Mouse (Mus musculus) hindbrain, embryonic 10.5 days (tissue): ENCODE measurements around the gene Gm5346. TPM values are rescaled to one million over a fixed set of nuclear protein-coding genes. Genes with fewer than 3 reads are reported as not detected.
"Not testable (repeated sequence)": the region's sequence is repeated elsewhere in the genome, so short reads cannot be mapped to it uniquely, and the experiment has no call there.

Source experiments
- DNase-seq: peaks from one replicate; pipeline ENCODE4 v3.0.0-alpha.2; 2017; ENCODE audit warnings: low spot score
- H3K27ac ChIP-seq: fragments of 300-500 bp; sonication (generic); 2 replicates; pipeline ENCODE4 v1.5.1; 2016; ENCODE audit warnings: mild to moderate bottlenecking, moderate library complexity
- H3K27me3 ChIP-seq: fragments of 300-500 bp; sonication (generic); 2 replicates; pipeline ENCODE4 v1.6.1; 2016; ENCODE audit warnings: mild to moderate bottlenecking; ENCODE audit not compliant: poor library complexity, insufficient read depth, severe bottlenecking
- H3K36me3 ChIP-seq: fragments of 300-500 bp; sonication (generic); 2 replicates; pipeline ENCODE4 v1.6.1; 2016; ENCODE audit warnings: mild to moderate bottlenecking, moderate library complexity
- H3K4me1 ChIP-seq: fragments of 300-500 bp; sonication (generic); replicated peaks from 2 replicates; pipeline ENCODE4 v1.6.1; 2016; ENCODE audit warnings: mild to moderate bottlenecking
- H3K4me3 ChIP-seq: fragments of 300-500 bp; sonication (generic); 2 replicates; pipeline ENCODE4 v1.5.1; 2016; ENCODE audit warnings: mild to moderate bottlenecking, moderate library complexity
- H3K9me3 ChIP-seq: fragments of 300-500 bp; sonication (generic); 2 replicates; pipeline ENCODE4 v1.6.1; 2016; ENCODE audit warnings: mild to moderate bottlenecking, moderate library complexity
- WGBS: fragments of 180-500 bp; shearing (Covaris S2); methylation state at CpG from one replicate; pipeline ENCODE4 v1.1.7; 2016; 5-methylcytosine and 5-hydroxymethylcytosine counted together
- polyA plus RNA-seq: library from polyadenylated mRNA; unstranded; fragments of >200 nt; fragmentation: Nextera tagmentation; extraction: Ambion mirVana; gene quantifications from 2 replicates; pipeline ENCODE4 v1.2.1, GENCODE M21; 2016

The Gm5346 gene
- polyA plus RNA-seq, result not detected in 2 replicates

- WGBS, result 92% methylated on average over 3 of the region's 3 CpGs
- no peak for DNase-seq
- no peak within 1 kb of the TSS for H3K4me3 ChIP-seq
- no peak within 1 kb of the TSS for H3K27ac ChIP-seq
- no peaks in the 10 kb centered on the region for H3K4me1 ChIP-seq
- no peaks in the 10 kb centered on the region for H3K27me3 ChIP-seq
- no peaks in the 10 kb centered on the region for H3K9me3 ChIP-seq
- no peaks in the 10 kb centered on the region for H3K36me3 ChIP-seq
Measured at GRCm38 (mm10) chr8:43627176-43627575, at the start of gene Gm5346. Gene Gm5346 (minus strand): TSS chr8:43627276.

GRCm38 (mm10) chr8:43616046-43616445 lies 11.0 kb downstream of the Gm5346 start:
- no peaks in the 10 kb centered on the region for H3K9me3 ChIP-seq
- DNase-seq, result no peak
- H3K27ac ChIP-seq, result no peak overlapping the region
- no peak overlapping the region for H3K4me3 ChIP-seq
- no peaks in the 10 kb centered on the region for H3K27me3 ChIP-seq
- no peaks in the 10 kb centered on the region for H3K36me3 ChIP-seq
- WGBS, result 87% methylated on average over 1 of the region's 1 CpGs
- no peaks in the 10 kb centered on the region for H3K4me1 ChIP-seq

DNA sequence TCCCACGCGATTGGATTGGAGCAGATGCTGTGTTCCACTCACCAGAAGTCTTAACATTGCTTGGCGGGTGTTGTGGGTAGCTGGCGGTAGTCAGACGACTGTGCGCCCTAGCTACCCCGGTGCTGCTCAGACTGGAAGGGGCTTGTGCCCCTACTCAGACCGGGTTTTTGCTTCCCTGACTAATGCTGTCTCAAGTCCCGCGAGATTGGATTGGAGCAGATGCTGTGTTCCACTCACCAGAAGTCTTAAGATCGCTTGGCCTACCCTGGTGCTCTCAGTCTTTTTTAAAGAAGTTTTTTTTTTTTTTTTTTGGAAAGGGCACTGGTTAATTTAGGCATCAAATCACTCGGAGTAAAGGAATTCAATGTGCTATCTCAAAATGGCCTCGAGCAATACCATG lies 23.4 kb downstream of the Gm5346 start:
- DNase-seq, H3K4me3 ChIP-seq, H3K27ac ChIP-seq, H3K9me3 ChIP-seq, H3K27me3 ChIP-seq, H3K36me3 ChIP-seq, H3K4me1 ChIP-seq: not testable (repeated sequence)
- 83% methylated on average over 13 of the region's 13 CpGs for WGBS

DNA sequence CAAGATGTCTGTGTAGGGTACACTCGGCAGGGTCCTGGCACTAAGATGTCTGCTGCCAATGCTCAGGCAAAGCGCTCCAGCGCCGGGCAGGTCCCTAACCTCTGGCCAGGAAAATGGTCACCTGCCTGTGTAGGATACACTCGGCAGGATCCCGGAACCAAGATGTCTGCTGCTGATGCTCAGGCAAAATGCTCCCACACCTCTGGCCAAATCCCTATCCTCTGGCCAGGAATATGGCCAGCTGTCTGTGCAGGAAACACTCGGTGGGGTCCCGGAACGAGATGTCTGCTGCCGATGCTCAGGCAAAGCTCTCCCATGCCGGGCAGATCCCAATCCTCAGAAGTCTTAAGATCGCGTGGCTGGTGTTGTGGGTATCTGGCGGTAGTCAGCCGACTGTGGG lies 23.9 kb downstream of the Gm5346 start:
- H3K27me3 ChIP-seq, DNase-seq, H3K36me3 ChIP-seq, H3K4me1 ChIP-seq, H3K27ac ChIP-seq, H3K9me3 ChIP-seq, H3K4me3 ChIP-seq: not testable (repeated sequence)
- 94% methylated on average over 15 of the region's 15 CpGs for WGBS

DNA sequence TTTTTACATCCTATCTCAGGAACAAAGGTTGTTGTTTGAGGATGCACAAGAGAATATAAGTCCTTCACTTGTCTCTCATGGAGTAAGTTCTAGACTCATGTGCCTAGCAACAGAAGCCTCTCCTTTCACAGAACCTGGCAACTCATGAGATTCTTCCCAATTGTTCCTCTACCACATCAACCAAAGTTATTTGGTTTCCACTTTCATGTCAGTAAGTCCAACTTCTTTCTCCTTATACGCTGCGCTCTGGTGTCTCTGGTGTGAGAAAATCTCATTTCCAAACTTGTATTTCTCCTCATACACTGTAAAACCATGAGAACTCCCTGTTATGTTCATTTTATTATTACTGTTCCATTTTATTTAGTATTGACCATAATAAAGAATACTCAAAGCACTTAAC lies 50.5 kb downstream of the Gm5346 start, which contains the start of gene Adam26a:
Adam26a (minus strand) TSS at position 101 of the 400 bp plus-strand sequence.
- 95% methylated on average over 2 of the region's 2 CpGs for WGBS
- DNase-seq, H3K36me3 ChIP-seq, H3K4me1 ChIP-seq, H3K27ac ChIP-seq, H3K4me3 ChIP-seq, H3K27me3 ChIP-seq, H3K9me3 ChIP-seq: not testable (repeated sequence)

Other genes with a start within 250 kb of the Gm5346 start
- not detected in 2 replicates for gene Adam26b, start 99.2 kb downstream of the Gm5346 start, polyA plus RNA-seq
- gene Adam26a, start 50.6 kb downstream of the Gm5346 start, polyA plus RNA-seq, result not detected in 2 replicates
- gene Adam34, start 82.8 kb upstream of the Gm5346 start, polyA plus RNA-seq, result not detected in 2 replicates